Mouse (Mus musculus) kidney, embryonic 15.5 days (tissue): ENCODE data around the gene Mtmr10. TPM values are rescaled to one million over a fixed set of nuclear protein-coding genes. Genes with fewer than 3 reads are reported as not detected.

Experiments
- microRNA-seq: library from miRNA; unstranded; fragments of <30 nt; microRNA quantifications from one replicate; pipeline ENCODE4, GENCODE M21; 2016
- polyA plus RNA-seq: library from polyadenylated mRNA; unstranded; fragments of >200 nt; fragmentation: Nextera tagmentation; extraction: Ambion mirVana; gene quantifications from 2 replicates; pipeline ENCODE4 v1.2.1, GENCODE M21; 2015

Gene Mtmr10
- polyA plus RNA-seq, 1 experiment from 2014 or later = 10.2 TPM

Small RNA genes lying within 50 kb of the gene (microRNA-seq; reads per million reads assigned to microRNA genes)
- gene Mir6416 = not detected

Other genes with a start within 250 kb of the Mtmr10 start
- not detected in 2 replicates for gene Trpm1, start 133.8 kb upstream of the Mtmr10 start, polyA plus RNA-seq
- gene Fan1, start 86.4 kb downstream of the Mtmr10 start, polyA plus RNA-seq = 6.9 and 8.3 TPM in 2 replicates
- 43.1 and 43.2 TPM in 2 replicates for gene Mphosph10, start 104.6 kb downstream of the Mtmr10 start, polyA plus RNA-seq
- 94.4 and 97.5 TPM in 2 replicates for gene Mcee, start 105.0 kb downstream of the Mtmr10 start, polyA plus RNA-seq
- 5.4 and 5.8 TPM in 2 replicates for gene Apba2, start 214.1 kb downstream of the Mtmr10 start, polyA plus RNA-seq